Mouse (Mus musculus) MEL-GATA-1-ER (cell line): ENCODE measurements around the gene Slc4a4.

ENCODE experiments used
- DNase-seq: peaks from one replicate; pipeline ENCODE4 v3.0.0-alpha.2; 2012; ENCODE audit warnings: low read depth; ENCODE audit errors: extremely low read depth

Gene Slc4a4

GRCm38 (mm10) chr5:88886668-88887555 is at the start of gene Slc4a4:
Gene Slc4a4, plus strand, starts transcription at chr5:88886818.
- no peak for DNase-seq

DNA sequence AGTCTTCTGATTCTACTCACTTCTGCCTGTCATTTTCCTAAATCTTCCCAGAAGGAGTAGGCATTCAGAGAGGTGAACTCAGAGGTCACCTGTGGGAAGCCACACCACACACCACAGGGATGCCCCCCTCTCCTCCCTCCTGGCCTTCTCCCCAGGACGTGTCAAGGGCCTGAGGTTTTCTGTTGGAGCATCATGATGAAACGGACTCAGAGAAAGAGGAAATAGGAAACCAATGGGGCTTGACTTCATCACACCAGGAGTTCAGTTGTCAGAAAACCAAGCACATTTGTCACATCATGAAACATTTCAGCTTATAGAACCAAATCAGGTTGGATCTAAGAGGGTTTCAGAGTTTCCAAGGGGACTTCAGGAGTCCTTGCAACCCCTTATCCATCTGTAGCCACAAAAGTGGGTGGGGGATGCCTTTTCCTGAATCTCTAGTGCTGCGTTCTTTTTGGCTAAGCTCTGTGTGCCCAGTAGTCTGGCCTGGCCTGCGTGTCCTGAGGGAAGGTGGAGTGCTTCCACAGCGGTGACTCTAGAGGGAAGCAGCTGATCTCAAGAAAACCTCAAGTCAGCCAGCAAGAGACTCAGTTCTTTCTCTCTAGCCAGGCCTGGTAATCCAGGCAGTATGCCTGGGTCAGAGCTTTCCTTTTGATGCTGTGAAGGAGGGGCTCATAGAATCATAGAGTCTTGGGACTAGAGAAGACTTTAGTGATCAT is 46.4 kb upstream of the Slc4a4 start:
- DNase-seq: no peak

DNA sequence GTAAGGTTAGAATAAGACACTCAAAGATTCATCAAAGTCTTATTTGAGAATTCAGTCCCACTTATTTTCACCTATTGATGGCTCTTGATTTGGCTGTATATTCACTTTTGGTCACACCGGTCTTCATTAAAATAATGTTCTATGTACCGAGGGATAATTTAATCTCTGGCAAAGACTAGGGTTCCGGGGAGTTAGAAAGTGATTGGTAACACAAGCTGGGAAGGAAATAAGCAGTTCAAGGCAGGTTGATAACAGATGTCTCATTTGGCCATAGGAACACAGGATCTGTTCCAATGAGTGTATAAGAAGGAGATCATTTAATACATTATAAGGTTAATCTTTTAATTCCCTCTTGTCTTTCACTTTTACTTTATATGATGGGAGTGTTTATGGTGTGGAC is 29.3 kb upstream of the Slc4a4 start:
- DNase-seq: no peak

DNA sequence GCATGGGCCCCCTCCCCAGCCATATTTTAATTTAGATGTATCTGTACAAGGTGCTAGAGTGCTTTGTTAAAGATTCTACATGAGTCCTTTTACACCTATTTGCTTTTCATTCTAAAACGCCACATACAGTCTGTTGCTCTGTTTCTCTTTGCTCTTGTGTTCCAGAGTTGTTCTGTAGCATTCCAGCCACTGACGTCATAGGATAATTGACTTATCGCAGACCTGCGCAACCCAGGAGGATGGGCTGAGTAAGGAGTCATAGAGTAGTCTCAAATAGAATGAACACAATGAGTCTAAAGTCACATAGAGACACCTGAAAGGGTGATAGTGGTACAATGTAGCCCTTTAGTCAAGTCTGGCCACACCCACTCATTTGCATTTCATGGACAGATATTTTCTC is 28.8 kb upstream of the Slc4a4 start:
- DNase-seq: no peak

- no peak for DNase-seq
Observed at GRCm38 (mm10) chr5:88858226-88858625, 28.4 kb upstream of the Slc4a4 start.

DNA sequence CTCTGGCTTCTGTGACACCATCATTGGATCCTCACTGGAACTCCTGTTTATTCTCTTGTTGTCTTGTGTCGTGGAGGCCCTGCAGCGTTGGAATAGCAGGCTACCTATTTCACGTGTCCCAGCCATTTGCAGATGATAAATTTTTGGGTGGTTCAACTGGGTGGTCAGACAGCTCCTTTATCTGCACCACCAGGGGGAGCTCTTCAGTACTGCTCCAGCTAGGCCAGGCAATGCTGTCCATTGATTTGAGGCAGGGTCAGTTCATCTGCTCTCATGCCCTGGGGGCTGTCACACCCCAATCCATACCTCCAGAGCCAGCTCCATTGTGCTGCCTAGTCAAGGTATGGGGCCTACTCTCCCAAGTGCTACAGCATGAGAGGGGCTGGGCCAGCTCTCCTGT is 24.5 kb upstream of the Slc4a4 start:
- DNase-seq: no peak

DNA sequence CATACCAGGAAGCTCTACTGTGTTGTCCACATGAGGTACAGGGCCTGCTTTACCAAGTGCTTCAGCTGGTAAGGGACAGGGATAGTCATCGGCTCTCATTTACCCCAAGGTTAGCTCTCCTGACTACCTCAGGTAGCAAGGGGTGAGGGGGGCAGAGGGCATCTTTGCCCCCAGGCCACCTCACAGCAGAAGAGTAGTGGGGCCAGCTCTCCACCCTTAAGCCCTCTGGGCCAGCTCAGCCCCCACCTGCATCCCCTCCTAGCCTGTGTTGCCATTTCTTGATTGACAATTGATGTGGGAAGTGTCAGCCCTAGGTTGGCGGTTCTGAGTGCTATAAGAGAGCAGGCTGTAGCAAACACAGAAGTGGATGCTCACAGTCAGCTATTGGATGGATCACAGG is 23.8 kb upstream of the Slc4a4 start:
- no peak for DNase-seq

GRCm38 (mm10) chr5:88884101-88884500 is 2.5 kb upstream of the Slc4a4 start:
- no peak for DNase-seq

DNA sequence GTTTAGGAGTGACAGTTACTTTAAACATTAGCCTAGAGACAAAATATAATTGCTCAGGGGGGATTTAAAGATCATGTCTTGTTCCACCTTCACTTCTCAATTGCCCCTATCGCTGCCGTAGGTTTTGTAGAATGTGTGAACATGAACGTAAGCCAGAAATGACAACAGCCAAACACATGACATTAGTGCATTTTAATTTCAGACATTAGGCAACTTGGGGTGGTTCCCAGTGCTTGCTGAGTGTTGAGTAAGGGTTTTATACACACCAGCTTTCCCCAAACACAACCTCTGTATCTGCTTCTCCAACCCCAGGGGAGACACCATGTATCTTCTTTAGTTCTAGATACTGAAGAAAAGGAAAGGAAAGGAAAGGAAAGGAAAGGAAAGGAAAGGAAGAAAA is 1.1 kb upstream of the Slc4a4 start:
- no peak for DNase-seq

DNA sequence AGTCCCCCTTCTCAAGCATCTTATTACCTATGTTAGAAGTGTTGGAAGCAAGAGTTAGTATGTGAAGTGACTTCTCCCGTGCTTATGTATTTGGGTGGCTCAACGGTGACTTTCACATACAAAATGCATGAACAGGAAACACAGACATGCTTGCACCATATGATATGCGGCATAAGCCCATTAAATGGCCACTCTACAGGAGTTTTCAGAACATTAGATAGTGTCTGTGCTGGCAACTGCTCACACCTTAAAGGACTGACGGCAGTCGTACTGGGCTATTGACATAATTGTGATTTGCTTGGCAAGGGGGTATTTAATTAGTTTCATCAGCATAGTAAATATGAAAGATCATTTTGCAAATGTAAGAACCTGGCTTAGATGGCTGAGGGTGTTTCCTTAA is 674 bp upstream of the Slc4a4 start:
- DNase-seq: no peak

DNA sequence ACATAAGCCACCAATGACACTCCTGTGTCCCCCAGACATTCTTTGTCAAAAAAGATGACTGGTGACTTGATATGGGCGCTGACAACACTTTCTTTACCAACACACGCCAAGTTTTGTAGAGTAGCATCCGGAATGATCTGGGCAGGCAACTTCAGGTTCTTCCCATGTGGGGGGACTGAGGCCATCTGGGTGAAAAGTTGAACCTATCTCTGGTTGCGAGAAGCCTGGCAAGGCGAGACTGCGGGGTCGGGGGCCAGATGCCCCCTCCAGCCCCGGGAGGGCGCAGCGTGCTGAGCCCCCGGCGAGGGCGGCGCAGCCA is 310 bp upstream of the Slc4a4 start:
- no peak for DNase-seq

- no peak for DNase-seq
Observed at GRCm38 (mm10) chr5:88887556-88888412, 1.2 kb downstream of the Slc4a4 start.

DNA sequence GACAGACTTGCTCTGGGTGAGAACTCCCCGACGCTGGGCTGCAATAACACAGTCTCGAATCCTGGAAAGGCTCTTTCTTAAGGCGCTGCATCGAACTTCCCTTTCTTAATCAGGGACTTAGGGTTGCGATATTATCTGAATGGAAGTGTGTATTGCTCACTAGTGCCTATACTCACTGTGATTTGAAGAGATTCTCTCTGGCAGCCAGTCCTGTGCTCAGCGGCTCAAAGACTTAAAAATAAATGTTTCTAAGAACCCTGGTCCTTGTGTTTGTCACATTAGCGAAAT is 1.7 kb downstream of the Slc4a4 start:
- no peak for DNase-seq

DNA sequence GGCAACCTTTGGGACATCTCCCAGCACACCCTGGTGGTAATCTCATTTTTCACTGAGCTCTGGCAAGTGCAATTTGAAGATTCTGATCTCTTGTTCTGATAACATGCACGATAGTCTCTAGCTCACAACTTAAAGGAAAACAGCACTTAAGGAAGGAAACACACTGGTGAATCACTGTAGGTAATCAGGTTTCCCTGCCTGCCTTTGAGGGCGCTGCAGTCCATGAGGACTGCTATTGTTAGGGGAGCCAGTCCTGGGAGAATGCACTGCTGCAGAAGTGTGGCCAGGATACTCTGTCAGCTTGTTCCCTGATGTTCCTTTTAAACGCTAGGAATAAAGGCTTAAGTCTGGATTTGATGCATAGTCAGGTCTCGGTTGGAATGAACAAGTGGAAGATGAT is 2.7 kb downstream of the Slc4a4 start:
- no peak for DNase-seq

GRCm38 (mm10) chr5:88890146-88890545 is 3.5 kb downstream of the Slc4a4 start:
- no peak for DNase-seq

DNA sequence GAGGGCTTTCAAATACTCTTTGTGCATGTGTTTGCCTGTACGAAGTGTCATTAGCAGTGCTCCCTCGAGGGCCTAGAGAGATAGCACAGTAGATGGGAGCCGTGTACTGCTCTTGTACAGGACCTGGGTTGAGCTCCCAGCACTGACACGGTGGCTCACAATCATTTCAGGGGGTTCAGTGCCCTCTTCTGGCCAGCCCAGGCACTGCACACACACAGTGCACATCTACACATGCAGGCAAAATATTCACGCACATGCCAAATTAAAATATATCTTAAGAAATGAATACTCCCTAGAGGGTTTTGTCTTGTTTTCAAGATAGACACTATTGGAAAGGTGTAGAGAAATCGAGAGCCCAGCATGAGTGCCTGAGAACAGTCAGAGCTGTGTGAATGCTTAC is 10.0 kb downstream of the Slc4a4 start:
- no peak for DNase-seq

- no peak for DNase-seq
Observed at GRCm38 (mm10) chr5:88903111-88903510, 16.5 kb downstream of the Slc4a4 start.

DNA sequence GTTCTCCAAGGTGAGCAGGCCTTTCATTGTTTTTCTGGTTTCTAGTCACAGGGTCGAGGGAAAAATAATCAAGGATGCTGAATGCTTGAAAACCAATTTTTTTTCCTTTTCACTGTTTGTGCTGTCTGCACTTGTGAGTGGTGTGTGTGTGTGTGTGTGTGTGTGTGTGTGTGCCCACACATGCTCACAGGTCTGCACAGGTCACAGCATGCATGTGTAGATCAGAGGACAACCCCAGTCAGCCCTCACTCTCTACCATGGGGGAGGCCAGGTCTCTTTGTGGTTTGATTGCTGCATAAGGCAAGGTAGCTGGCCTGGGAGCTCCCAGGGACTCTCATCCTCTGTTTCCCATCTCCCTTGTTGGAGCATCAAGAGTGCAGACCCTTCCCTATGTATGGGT is 16.9 kb downstream of the Slc4a4 start:
- no peak for DNase-seq

- DNase-seq: no peak
Observed at GRCm38 (mm10) chr5:88904841-88905240, 18.2 kb downstream of the Slc4a4 start.

DNA sequence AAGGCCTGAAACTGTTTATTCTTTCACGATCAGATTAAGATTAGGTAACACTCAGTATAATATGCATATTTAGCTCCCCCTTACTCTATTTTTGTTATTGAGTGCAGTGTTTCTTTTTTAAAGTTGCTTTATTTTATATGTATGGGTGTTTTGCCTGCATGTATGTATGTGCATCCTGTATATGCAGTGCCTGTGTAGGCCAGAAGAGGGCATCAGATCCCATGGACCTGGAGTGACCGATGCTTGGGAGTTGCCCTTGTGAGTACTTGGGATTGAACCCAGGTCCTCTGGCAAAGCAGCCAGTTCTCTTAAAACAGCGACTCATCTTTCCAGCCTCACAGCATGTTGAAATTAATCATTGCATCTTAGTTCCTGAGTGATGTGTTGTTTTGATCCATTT is 21.0 kb downstream of the Slc4a4 start:
- DNase-seq: no peak

DNA sequence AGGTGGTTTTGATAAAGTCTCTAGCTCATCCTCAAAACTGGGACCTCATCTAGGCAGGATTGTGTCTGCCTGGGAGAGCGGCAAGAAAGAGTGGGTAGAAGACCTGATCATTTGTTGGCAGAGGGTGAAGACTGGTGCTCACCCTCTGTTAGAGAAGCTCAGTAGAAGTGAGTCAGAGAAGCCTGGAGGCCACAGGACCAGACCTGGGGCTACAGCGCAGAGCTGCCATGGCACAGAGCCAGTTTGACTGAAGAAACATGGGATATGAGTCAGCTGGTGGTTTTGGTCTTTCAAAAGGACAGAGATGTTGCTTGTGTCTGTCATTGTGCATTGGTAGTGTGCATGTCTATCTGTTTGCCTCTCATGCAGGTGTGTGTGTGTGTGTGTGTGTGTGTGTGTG is 26.0 kb downstream of the Slc4a4 start:
- DNase-seq: no peak

- no peak for DNase-seq
Observed at GRCm38 (mm10) chr5:88915082-88915481, 28.5 kb downstream of the Slc4a4 start.
